Mouse (Mus musculus): ENCODE data around the gene Nubp1. TPM values are rescaled to one million over a fixed set of nuclear protein-coding genes. Genes with fewer than 3 reads are reported as not detected.

Nubp1 gene
- total RNA-seq, 2 experiments from 2014 or later: 21.3 to 22.3 TPM

- intact Hi-C loops (cut with DNase I): no loop called here
- no peak for DNase-seq
Measured at GRCm38 (mm10) chr16:10465011-10465681, 53.4 kb downstream of the Nubp1 start.

GRCm38 (mm10) chr16:10467391-10468107 lies 55.8 kb downstream of the Nubp1 start:
- no peak for DNase-seq
- intact Hi-C loops (cut with DNase I): no loop called here

- intact Hi-C loops (cut with DNase I): no loop called here
- no peak for DNase-seq
Measured at GRCm38 (mm10) chr16:10468201-10468600, 56.5 kb downstream of the Nubp1 start.

- DNase-seq: no peak
Measured at GRCm38 (mm10) chr16:10471950-10472349, 60.2 kb downstream of the Nubp1 start.

More at GRCm38 (mm10) chr16:10471950-10472349, 60.2 kb downstream of the Nubp1 start:
- intact Hi-C loops (cut with DNase I): no loop called here

Other genes starting within 250 kb of the Nubp1 start
- gene Rpl39l, start 241.7 kb upstream of the Nubp1 start, total RNA-seq (2021): not detected
- under 1 TPM; 0.44 to 0.60 TPM for gene Atf7ip2, start 219.2 kb upstream of the Nubp1 start, total RNA-seq (2021)
- 10 to 100 TPM; 19.3 TPM for gene Emp2, start 98.0 kb upstream of the Nubp1 start, total RNA-seq (2021)
- 1 to 10 TPM; 4.1 to 5.2 TPM for gene Tekt5, start 16.5 kb upstream of the Nubp1 start, total RNA-seq (2021)
- 10 to 100 TPM; 54.3 to 55.2 TPM for gene Tvp23a, start 35.4 kb downstream of the Nubp1 start, total RNA-seq (2021)
- gene Ciita, start 68.1 kb downstream of the Nubp1 start, total RNA-seq (2021): under 1 TPM in 1 of 2 experiments, not detected in 1; 0.10 TPM
- gene Dexi, start 131.1 kb downstream of the Nubp1 start, total RNA-seq (2021): 10 to 100 TPM; 22.2 to 22.3 TPM
- 10 to 100 TPM; 59.0 to 66.1 TPM for gene Clec16a, start 133.4 kb downstream of the Nubp1 start, total RNA-seq (2021)

All from left cerebral cortex, postnatal 4 days (tissue).